Mouse (Mus musculus): ENCODE measurements around the gene Pdgfd. TPM values are rescaled to one million over a fixed set of nuclear protein-coding genes. Genes with fewer than 3 reads are reported as not detected.

Pdgfd gene
- polyA plus RNA-seq, 1 experiment from 2014 or later = 5.1 TPM

GRCm38 (mm10) chr9:6340750-6341149, 172.4 kb downstream of the Pdgfd start:
- no peak for ATAC-seq (ENCODE audit: insufficient read depth)
- Histone ChIP-seq H3K27ac (ENCODE audit: low read depth) (no peak overlapping the region), H3K36me3 (ENCODE audit: insufficient read depth) (no peaks in the 10 kb centered on the region), H3K4me1 (ENCODE audit: insufficient read depth) (0 out of 2 replicates have a peak, but pooled peaks cover 3% of the 10 kb centered on the region), H3K9me3 (ENCODE audit: low read depth, low read length) (no peaks in the 10 kb centered on the region), H3K9ac (no peak overlapping the region), H3K27me3 (ENCODE audit: insufficient read depth, low read length) (no peaks in the 10 kb centered on the region), H3K4me2 (no peak overlapping the region), H3K4me3 (ENCODE audit: low read depth, low read length) (no peak overlapping the region)
- TF ChIP-seq CTCF (IDR thresholded peaks at IDR 0.05; ENCODE audit: low read depth) = no peak
- no peak for DNase-seq

GRCm38 (mm10) chr9:6342854-6343253, 174.5 kb downstream of the Pdgfd start:
- H3K4me3 ChIP-seq (ENCODE audit: low read depth, low read length) = no peak overlapping the region
- no peaks in the 10 kb centered on the region for H3K27me3 ChIP-seq (ENCODE audit: insufficient read depth, low read length)
- ATAC-seq (ENCODE audit: insufficient read depth) = no peak
- no peak overlapping the region for H3K27ac ChIP-seq (ENCODE audit: low read depth)
- WGBS = 91% methylated on average over 10 of the region's 10 CpGs
- no peak overlapping the region for H3K4me2 ChIP-seq
- TF ChIP-seq CTCF (IDR thresholded peaks at IDR 0.05; ENCODE audit: low read depth) = no peak
- 0 out of 2 replicates have a peak, but pooled peaks cover 3% of the 10 kb centered on the region for H3K4me1 ChIP-seq (ENCODE audit: insufficient read depth)
- H3K36me3 ChIP-seq (ENCODE audit: insufficient read depth) = no peaks in the 10 kb centered on the region
- H3K9me3 ChIP-seq (ENCODE audit: low read depth, low read length) = no peaks in the 10 kb centered on the region
- DNase-seq = no peak
- no peak overlapping the region for H3K9ac ChIP-seq

GRCm38 (mm10) chr9:6344514-6344913, 176.1 kb downstream of the Pdgfd start:
- Histone ChIP-seq H3K4me3 (ENCODE audit: low read depth, low read length) (no peak overlapping the region), H3K4me1 (ENCODE audit: insufficient read depth) (0 out of 2 replicates have a peak, but pooled peaks cover 3% of the 10 kb centered on the region), H3K27me3 (ENCODE audit: insufficient read depth, low read length) (no peaks in the 10 kb centered on the region), H3K4me2 (no peak overlapping the region), H3K27ac (ENCODE audit: low read depth) (no peak overlapping the region), H3K9ac (no peak overlapping the region), H3K9me3 (ENCODE audit: low read depth, low read length) (no peaks in the 10 kb centered on the region), H3K36me3 (ENCODE audit: insufficient read depth) (no peaks in the 10 kb centered on the region)
- TF ChIP-seq CTCF (IDR thresholded peaks at IDR 0.05; ENCODE audit: low read depth) = no peak
- 40% methylated on average over 2 of the region's 2 CpGs for WGBS
- ATAC-seq (ENCODE audit: insufficient read depth) = no peak
- no peak for DNase-seq

- no peaks in the 10 kb centered on the region for H3K27me3 ChIP-seq (ENCODE audit: insufficient read depth, low read length)
- no peak overlapping the region for H3K27ac ChIP-seq (ENCODE audit: low read depth)
- no peaks in the 10 kb centered on the region for H3K9me3 ChIP-seq (ENCODE audit: low read depth, low read length)
- 0 out of 2 replicates have a peak, but pooled peaks cover 3% of the 10 kb centered on the region for H3K4me1 ChIP-seq (ENCODE audit: insufficient read depth)
- ATAC-seq (ENCODE audit: insufficient read depth) = peak; percentile 85
- DNase-seq = peak; percentile 85
- no peak overlapping the region for H3K9ac ChIP-seq
- H3K4me3 ChIP-seq (ENCODE audit: low read depth, low read length) = no peak overlapping the region
- no peak overlapping the region for H3K4me2 ChIP-seq
- TF ChIP-seq CTCF (IDR thresholded peaks at IDR 0.05; ENCODE audit: low read depth) = no peak
- 32% methylated on average over 4 of the region's 4 CpGs for WGBS
- no peaks in the 10 kb centered on the region for H3K36me3 ChIP-seq (ENCODE audit: insufficient read depth)
These were observed 176.5 kb downstream of the Pdgfd start for GRCm38 (mm10) chr9:6344924-6345323.

- no peaks in the 10 kb centered on the region for H3K36me3 ChIP-seq (ENCODE audit: insufficient read depth)
These were observed 177.0 kb downstream of the Pdgfd start for GRCm38 (mm10) chr9:6345366-6345765.

GRCm38 (mm10) chr9:6353257-6353960, 185.0 kb downstream of the Pdgfd start:
- ATAC-seq (ENCODE audit: insufficient read depth) (no peak), DNase-seq (no peak)
- H3K27ac ChIP-seq (ENCODE audit: low read depth) = no peak overlapping the region
- no peak overlapping the region for H3K4me3 ChIP-seq (ENCODE audit: low read depth, low read length)
- no peaks in the 10 kb centered on the region for H3K36me3 ChIP-seq (ENCODE audit: insufficient read depth)
- no peak overlapping the region for H3K4me2 ChIP-seq
- no peaks in the 10 kb centered on the region for H3K9me3 ChIP-seq (ENCODE audit: low read depth, low read length)
- H3K4me1 ChIP-seq (ENCODE audit: insufficient read depth) = no peaks in the 10 kb centered on the region
- H3K27me3 ChIP-seq (ENCODE audit: insufficient read depth, low read length) = no peaks in the 10 kb centered on the region
- TF ChIP-seq CTCF (IDR thresholded peaks at IDR 0.05; ENCODE audit: low read depth) = no peak
- 62% methylated on average over 1 of the region's 1 CpGs for WGBS
- H3K9ac ChIP-seq = no peak overlapping the region

More at GRCm38 (mm10) chr9:6345366-6345765, 177.0 kb downstream of the Pdgfd start:
- Histone ChIP-seq H3K27ac (ENCODE audit: low read depth) (no peak overlapping the region), H3K27me3 (ENCODE audit: insufficient read depth, low read length) (no peaks in the 10 kb centered on the region), H3K4me1 (ENCODE audit: insufficient read depth) (0 out of 2 replicates have a peak, but pooled peaks cover 3% of the 10 kb centered on the region), H3K4me2 (no peak overlapping the region), H3K9ac (no peak overlapping the region), H3K4me3 (ENCODE audit: low read depth, low read length) (no peak overlapping the region), H3K9me3 (ENCODE audit: low read depth, low read length) (no peaks in the 10 kb centered on the region)
- DNase-seq = no peak
- 27% methylated on average over 1 of the region's 1 CpGs for WGBS
- no peak for TF ChIP-seq CTCF (IDR thresholded peaks at IDR 0.05; ENCODE audit: low read depth)
- ATAC-seq (ENCODE audit: insufficient read depth) = no peak

- DNase-seq = no peak
- no peak overlapping the region for H3K27ac ChIP-seq (ENCODE audit: low read depth)
- no peak overlapping the region for H3K4me2 ChIP-seq
- 85% methylated on average over 2 of the region's 2 CpGs for WGBS
- ATAC-seq (ENCODE audit: insufficient read depth) = no peak
- no peaks in the 10 kb centered on the region for H3K36me3 ChIP-seq (ENCODE audit: insufficient read depth)
- no peak overlapping the region for H3K4me3 ChIP-seq (ENCODE audit: low read depth, low read length)
- H3K27me3 ChIP-seq (ENCODE audit: insufficient read depth, low read length) = no peaks in the 10 kb centered on the region
- H3K9ac ChIP-seq = no peak overlapping the region
- H3K9me3 ChIP-seq (ENCODE audit: low read depth, low read length) = no peaks in the 10 kb centered on the region
- no peaks in the 10 kb centered on the region for H3K4me1 ChIP-seq (ENCODE audit: insufficient read depth)
- no peak for TF ChIP-seq CTCF (IDR thresholded peaks at IDR 0.05; ENCODE audit: low read depth)
These were observed 192.4 kb downstream of the Pdgfd start for GRCm38 (mm10) chr9:6360795-6361194.
